Mouse (Mus musculus): ENCODE measurements around the gene Tcerg1l. TPM values are rescaled to one million over a fixed set of nuclear protein-coding genes. Genes with fewer than 3 reads are reported as not detected.
A peak's percentile ranks its signal among the peaks of the same experiment; 100 is the strongest.

Tcerg1l gene
- total RNA-seq, 2 experiments from 2014 or later, result not detected

DNA sequence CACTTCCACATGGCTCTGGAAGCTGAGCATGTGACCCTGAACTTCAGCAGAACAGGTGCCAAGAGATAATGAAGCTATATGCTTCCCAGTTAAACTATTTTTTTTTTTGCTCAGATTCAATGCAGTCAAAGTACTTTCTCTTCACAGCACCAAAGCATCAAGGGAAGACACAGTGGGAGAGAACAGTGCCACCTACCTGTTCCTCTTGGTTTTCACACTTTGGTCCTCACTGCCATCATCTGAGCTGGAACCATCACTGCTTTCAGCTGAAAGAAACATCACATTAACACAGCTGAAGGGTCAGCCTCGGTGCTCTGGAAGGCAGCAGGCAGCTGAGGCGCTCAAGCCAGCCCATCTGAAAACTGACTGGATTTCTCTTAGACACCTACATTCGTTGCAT, 149.4 kb downstream of the Tcerg1l start:
- no peak for DNase-seq
- intact Hi-C loops (cut with DNase I; ENCODE audit: low total_unique reads), result no loop called here

DNA sequence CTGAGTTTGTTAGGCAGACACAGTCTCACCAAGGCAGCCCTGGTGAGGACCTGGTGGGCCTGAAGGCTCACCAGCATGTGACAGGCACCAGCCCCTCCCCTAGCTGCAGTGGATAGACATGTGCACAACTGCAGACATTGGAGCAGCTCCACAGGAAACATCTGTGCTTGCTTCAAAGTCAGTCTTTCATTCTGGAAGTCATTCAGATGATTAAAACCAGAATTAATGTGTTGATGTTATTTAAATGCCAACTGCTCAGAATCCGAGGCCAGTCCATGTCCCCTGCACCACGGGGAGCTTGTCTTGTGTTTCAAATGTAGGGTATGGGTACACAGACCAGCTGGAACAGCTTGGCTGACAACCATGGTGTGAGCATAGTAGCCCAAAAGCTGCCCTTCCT, 150.8 kb downstream of the Tcerg1l start:
- DNase-seq, result no peak
- intact Hi-C loops (cut with DNase I; ENCODE audit: low total_unique reads), result no loop called here

GRCm38 (mm10) chr7:138242229-138242628, 155.3 kb downstream of the Tcerg1l start:
- DNase-seq, result no peak
- intact Hi-C loops (cut with DNase I; ENCODE audit: low total_unique reads), result no loop called here

- no peak for DNase-seq
- intact Hi-C loops (cut with DNase I; ENCODE audit: low total_unique reads), result no loop called here
Observed at GRCm38 (mm10) chr7:138237708-138238225, 159.8 kb downstream of the Tcerg1l start.

DNA sequence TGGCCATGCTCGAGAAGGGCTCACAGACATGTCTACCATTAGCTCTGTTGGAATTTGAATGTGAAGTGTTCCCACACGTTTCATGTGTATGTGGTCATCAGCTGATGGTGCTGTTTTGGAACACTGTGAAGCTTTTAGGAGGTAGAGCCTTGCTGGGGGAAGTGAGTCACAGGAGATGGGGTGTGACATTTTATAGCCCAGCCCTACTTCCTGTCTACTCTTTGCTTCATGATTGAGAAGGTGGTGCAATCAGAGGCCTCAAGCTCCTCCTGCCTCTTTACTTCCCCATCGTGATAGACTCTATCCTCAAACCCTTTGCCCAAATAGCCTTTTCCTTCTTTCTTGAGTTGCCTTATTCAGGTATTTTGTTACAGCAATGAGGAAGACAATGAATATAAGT, 173.3 kb downstream of the Tcerg1l start:
- intact Hi-C loops (cut with DNase I; ENCODE audit: low total_unique reads), result no loop called here
- DNase-seq, result no peak

GRCm38 (mm10) chr7:138222951-138223350, 174.6 kb downstream of the Tcerg1l start:
- no peak for DNase-seq
- intact Hi-C loops (cut with DNase I; ENCODE audit: low total_unique reads), result no loop called here

GRCm38 (mm10) chr7:138217556-138218098, 179.9 kb downstream of the Tcerg1l start:
- intact Hi-C loops (cut with DNase I; ENCODE audit: low total_unique reads), result no loop called here
- no peak for DNase-seq

- DNase-seq, result no peak
- intact Hi-C loops (cut with DNase I; ENCODE audit: low total_unique reads), result no loop called here
Observed at GRCm38 (mm10) chr7:138215177-138215830, 182.2 kb downstream of the Tcerg1l start.

GRCm38 (mm10) chr7:138214710-138215109, 182.8 kb downstream of the Tcerg1l start:
- intact Hi-C loops (cut with DNase I; ENCODE audit: low total_unique reads), result no loop called here

GRCm38 (mm10) chr7:138209769-138210168, 187.8 kb downstream of the Tcerg1l start:
- no peak for DNase-seq

More at GRCm38 (mm10) chr7:138214710-138215109, 182.8 kb downstream of the Tcerg1l start:
- DNase-seq, result no peak

DNA sequence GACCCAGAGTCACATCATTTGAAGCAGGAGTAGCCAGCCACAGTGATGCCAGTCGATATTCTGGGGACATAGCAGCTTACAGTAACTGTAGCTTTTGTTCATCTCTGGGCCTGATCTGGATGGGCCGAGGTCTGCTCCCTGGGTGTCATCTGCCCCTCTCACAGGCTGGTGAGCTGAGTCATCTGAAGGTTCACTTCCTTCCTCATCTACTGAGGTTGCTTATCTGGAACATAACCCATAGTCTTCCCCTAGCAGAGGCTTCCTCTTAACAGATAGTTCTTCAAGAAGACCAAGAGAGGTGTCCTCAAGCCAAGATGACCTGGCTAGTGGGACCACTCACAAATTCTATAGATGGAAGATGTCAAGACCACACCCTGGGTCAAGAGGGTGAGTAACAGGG, 192.4 kb downstream of the Tcerg1l start:
- DNase-seq, result no peak
- intact Hi-C loops (cut with DNase I; ENCODE audit: low total_unique reads), result no loop called here

More at GRCm38 (mm10) chr7:138209769-138210168, 187.8 kb downstream of the Tcerg1l start:
- intact Hi-C loops (cut with DNase I; ENCODE audit: low total_unique reads), result no loop called here

DNA sequence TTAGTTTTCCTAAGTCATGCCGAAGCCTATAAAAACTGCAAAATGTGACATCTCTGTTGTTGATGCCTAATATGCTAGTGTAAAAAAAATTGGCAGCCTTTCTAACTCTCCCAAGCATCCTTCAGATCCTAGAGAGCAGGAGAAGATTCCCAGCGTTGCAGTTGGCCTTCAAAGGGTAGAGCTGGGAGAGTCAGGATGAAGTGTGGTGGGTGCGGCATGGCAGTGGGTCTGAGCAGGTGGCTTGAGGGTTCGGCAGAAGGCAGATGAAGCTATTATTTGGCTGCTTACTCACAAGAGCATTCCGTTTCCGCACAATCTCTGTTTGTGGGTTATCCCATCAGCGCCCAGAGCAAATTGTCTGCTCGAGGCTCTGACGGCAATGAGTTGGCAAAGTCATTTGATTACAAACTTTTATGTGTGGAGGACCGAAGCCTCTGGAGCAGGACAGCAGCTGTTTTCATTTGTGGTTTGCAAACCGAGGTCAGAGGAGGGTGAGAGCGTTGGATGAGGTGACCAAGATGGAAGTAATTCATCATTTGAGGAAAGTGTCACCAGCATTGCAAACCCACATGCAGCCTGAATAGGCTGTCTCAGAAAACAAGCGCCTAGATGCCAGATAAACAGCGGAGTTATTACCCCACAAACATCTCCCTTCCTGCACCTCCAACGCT, 195.2 kb downstream of the Tcerg1l start:
- intact Hi-C loops (cut with DNase I; ENCODE audit: low total_unique reads), result no loop called here
- DNase-seq, result no peak

DNA sequence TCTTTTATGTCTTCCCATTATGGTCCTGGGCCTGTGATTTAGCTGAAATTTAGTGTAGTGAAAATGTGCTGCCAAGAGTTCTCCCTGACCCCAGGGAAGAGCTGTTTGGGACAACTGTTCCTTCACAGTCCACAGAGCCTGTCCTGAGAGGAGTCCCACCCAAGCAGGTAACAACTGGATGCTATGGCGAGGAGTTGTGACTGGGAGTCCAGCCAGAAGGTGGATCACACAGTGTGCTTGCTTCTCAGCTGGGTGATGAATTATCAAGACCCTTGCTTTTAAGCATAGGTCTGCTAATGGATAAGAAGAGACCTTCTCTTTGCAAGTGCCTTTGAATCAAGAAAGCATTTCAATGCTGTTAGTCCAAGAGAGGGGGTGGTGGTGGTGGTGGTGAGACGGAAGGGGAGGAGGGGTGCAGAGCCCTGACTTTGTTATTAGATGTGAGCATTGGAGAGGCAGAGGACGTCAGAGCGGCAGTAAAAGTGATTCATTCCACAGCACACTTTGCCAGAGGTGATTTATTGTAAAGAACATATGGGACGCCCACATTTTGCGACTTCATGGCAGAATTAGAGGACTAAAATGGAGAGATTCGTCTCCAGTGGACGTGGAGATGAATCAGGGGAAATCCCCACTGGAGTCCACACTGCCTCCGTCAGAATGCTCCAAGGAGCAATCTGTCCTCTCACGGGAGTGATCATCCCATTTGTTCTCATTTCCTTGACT, 198.0 kb downstream of the Tcerg1l start:
- intact Hi-C loops (cut with DNase I; ENCODE audit: low total_unique reads), result no loop called here

GRCm38 (mm10) chr7:138196139-138196538, 201.4 kb downstream of the Tcerg1l start:
- no peak for DNase-seq
- intact Hi-C loops (cut with DNase I; ENCODE audit: low total_unique reads), result no loop called here

More for the DNA sequence above, 198.0 kb downstream of the Tcerg1l start:
- DNase-seq, result no peak

- intact Hi-C loops (cut with DNase I; ENCODE audit: low total_unique reads), result no loop called here
- no peak for DNase-seq
Observed at GRCm38 (mm10) chr7:138184197-138184596, 213.3 kb downstream of the Tcerg1l start.

GRCm38 (mm10) chr7:138182216-138182615, 215.3 kb downstream of the Tcerg1l start:
- DNase-seq, result no peak
- intact Hi-C loops (cut with DNase I; ENCODE audit: low total_unique reads), result no loop called here

GRCm38 (mm10) chr7:138178617-138179016, 218.9 kb downstream of the Tcerg1l start:
- no peak for DNase-seq
- intact Hi-C loops (cut with DNase I; ENCODE audit: low total_unique reads), result no loop called here

- peak; percentile 8 for DNase-seq
- intact Hi-C loops (cut with DNase I; ENCODE audit: low total_unique reads), result no loop called here
Observed at GRCm38 (mm10) chr7:138176026-138176425, 221.5 kb downstream of the Tcerg1l start.

DNA sequence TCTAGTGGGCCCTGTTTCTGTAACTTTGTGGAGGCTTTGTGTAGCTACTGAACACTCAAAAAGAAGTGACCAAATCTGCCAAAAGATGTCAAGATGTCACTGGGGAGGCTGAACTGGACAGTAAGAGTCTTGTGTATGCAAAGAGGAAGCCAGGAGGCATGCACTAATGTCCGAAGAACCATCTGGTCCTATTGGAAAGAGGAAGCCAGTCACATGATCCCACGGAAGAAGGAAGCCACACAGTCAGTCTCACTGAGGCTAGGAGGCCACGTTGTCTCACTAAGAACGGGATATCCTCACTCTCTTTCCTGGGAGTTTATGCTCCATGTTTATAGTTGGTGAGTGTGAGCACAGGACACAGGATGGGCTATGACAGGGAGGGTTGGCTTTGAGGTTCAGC, 227.1 kb downstream of the Tcerg1l start:
- intact Hi-C loops (cut with DNase I; ENCODE audit: low total_unique reads), result no loop called here
- no peak for DNase-seq

Data from gastrocnemius, postnatal 14 days (tissue).